Mouse (Mus musculus): ENCODE results near the gene Macrod1. TPM values are rescaled to one million over a fixed set of nuclear protein-coding genes. Genes with fewer than 3 reads are reported as not detected.
A peak's percentile ranks its signal among the peaks of the same experiment; 100 is the strongest.

Gene Macrod1
- total and polyA plus RNA-seq, 2 experiments from 2014 or later: 4.8 to 6.7 TPM

DNA sequence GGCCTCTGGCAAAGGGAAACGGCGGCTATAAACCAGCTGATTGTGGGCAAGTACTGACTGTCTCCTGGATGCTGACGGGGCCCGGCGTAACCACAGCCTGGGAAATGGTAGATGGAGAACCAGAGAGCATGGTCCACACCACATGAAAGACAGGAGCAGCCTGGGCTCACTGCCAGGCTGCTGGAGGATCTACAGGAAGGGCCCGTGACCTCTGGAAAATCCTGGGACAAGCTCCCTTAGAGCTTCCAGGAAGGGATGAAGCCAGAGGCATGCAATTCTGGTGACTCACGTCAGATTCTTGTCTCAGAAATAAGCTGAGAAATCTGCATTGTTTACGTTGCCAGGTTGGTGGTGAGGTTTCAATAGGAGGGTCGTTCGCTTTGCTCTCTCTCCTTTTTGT is 1.8 kb upstream of the Macrod1 start:
- peaks cover 5% of the 10 kb centered on the region; the same call in 1 of the 2 replicates for H3K4me1 ChIP-seq (ENCODE audit: insufficient read depth, low read length)
- ATAC-seq (no peak), DNase-seq (ENCODE audit: low spot score) (no peak)
- no peak overlapping the region for H3K4me2 ChIP-seq (ENCODE audit: low read depth, low read length)
- 64% methylated on average over 10 of the region's 10 CpGs for WGBS
- no peaks in the 10 kb centered on the region for H3K27me3 ChIP-seq (ENCODE audit: insufficient read depth, low read length)
- no peak overlapping the region for H3K9ac ChIP-seq (replicated peaks; ENCODE audit: low read length)
- no peak overlapping the region for H3K27ac ChIP-seq
- no peak for TF ChIP-seq CTCF (IDR thresholded peaks at IDR 0.05; ENCODE audit: low read depth)
- no peak overlapping the region for H3K4me3 ChIP-seq (ENCODE audit: low read length)
- no peaks in the 10 kb centered on the region for H3K9me3 ChIP-seq (ENCODE audit: low read length)
- H3K36me3 ChIP-seq (ENCODE audit: insufficient read depth, low read length): no peaks in the 10 kb centered on the region

DNA sequence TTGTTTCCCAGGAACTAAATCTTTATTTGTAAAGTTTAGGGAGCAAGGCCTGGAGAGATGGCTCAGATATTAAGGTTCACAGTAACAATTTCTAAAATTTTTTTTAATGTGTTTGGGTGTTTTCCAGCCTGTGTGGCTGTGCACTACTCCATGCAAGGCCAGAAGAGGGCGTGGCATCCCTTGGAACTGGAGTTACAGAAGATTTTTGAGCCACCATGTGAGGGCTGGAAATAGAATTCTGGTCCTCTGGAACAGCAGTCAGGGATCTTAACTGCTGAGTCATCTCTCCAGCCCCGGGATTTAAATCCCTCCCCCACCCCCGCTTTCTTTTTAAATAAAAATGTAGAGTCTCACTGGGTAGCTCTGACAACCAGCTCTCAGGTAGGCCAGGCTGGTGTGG is 1.4 kb upstream of the Macrod1 start:
- Histone ChIP-seq H3K27me3 (ENCODE audit: insufficient read depth, low read length) (no peaks in the 10 kb centered on the region), H3K9ac (replicated peaks; ENCODE audit: low read length) (no peak overlapping the region), H3K4me2 (ENCODE audit: low read depth, low read length) (no peak overlapping the region), H3K27ac (no peak overlapping the region), H3K9me3 (ENCODE audit: low read length) (no peaks in the 10 kb centered on the region), H3K4me3 (ENCODE audit: low read length) (no peak overlapping the region), H3K36me3 (ENCODE audit: insufficient read depth, low read length) (no peaks in the 10 kb centered on the region), H3K4me1 (ENCODE audit: insufficient read depth, low read length) (peaks cover 5% of the 10 kb centered on the region; the same call in 1 of the 2 replicates)
- ATAC-seq (no peak), DNase-seq (ENCODE audit: low spot score) (no peak)
- WGBS: 56% methylated on average over 3 of the region's 3 CpGs
- TF ChIP-seq CTCF (IDR thresholded peaks at IDR 0.05; ENCODE audit: low read depth): no peak

DNA sequence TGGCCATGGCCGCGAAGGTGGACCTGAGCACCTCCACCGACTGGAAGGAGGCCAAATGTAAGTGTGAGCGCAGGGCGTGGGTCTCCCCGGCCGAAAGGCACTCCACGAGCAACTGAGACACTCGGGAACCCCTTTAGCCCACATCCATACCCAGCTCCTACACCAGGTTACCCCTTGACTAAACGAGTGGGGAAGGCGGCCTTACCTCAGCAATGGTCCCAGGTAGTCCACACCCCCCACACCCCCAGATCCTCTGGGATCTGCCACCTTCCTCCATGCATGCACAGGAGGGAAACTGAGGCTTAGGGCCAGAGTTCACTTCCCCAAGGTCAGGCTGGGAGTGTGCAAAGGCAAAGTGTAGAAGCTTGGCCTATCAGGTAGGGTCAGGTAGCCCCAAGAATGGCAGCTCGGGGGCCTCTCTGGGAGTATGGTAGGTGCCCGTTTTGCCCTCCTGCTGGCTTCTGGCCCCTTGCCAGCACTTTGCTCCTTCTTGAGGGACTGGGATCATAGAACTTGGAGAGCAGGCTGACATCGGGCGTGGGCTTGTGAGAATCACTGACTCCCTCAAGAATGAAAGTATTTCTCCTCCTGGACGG is 614 bp downstream of the Macrod1 start:
- Histone ChIP-seq H3K4me3 (ENCODE audit: low read length) (peak overlapping the region; percentile 66), H3K9ac (replicated peaks; ENCODE audit: low read length) (peak overlapping the region; percentile 49), H3K27ac (no peak overlapping the region), H3K36me3 (ENCODE audit: insufficient read depth, low read length) (no peaks in the 10 kb centered on the region), H3K4me1 (ENCODE audit: insufficient read depth, low read length) (peaks cover 5% of the 10 kb centered on the region; the same call in 1 of the 2 replicates), H3K4me2 (ENCODE audit: low read depth, low read length) (peak overlapping the region; percentile 100), H3K9me3 (ENCODE audit: low read length) (no peaks in the 10 kb centered on the region), H3K27me3 (ENCODE audit: insufficient read depth, low read length) (no peaks in the 10 kb centered on the region)
- no peak for DNase-seq (ENCODE audit: low spot score)
- WGBS: 5% methylated on average over 16 of the region's 16 CpGs
- peak; percentile 27; the same call in 1 of the 2 replicates for ATAC-seq
- no peak for TF ChIP-seq CTCF (IDR thresholded peaks at IDR 0.05; ENCODE audit: low read depth)

DNA sequence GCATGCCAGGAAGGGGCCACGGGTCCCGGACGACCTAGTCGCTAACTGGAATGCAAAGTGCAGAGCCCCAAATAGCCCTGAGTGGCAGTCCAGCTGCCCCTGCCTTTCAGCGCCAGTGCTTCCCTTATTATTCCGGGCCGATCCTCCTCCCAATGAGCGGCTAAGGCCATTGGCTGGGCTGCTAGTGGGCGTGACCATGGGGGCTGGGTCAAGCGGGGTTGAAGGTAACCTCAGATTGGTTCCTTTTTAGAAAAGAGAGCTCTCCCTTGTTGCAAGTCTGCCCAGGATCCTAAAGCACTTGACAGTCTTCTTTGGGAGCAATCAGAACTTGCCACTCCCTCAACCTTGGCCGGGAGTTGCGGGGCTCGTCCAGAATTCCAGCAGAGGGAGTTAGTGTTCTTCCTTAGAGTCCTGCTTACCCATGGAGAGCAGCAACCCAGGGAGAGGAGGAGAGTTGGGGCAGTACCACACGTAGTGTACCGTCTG is 1.2 kb downstream of the Macrod1 start:
- under 1% methylated on average over 15 of the region's 15 CpGs for WGBS
- Histone ChIP-seq H3K9ac (replicated peaks; ENCODE audit: low read length) (0 out of 2 replicates have a peak overlapping the region, but pooled peaks have one; percentile 49), H3K27me3 (ENCODE audit: insufficient read depth, low read length) (no peaks in the 10 kb centered on the region), H3K4me2 (ENCODE audit: low read depth, low read length) (peak overlapping the region; percentile 100), H3K9me3 (ENCODE audit: low read length) (no peaks in the 10 kb centered on the region), H3K36me3 (ENCODE audit: insufficient read depth, low read length) (no peaks in the 10 kb centered on the region), H3K4me1 (ENCODE audit: insufficient read depth, low read length) (peaks cover 5% of the 10 kb centered on the region; the same call in 1 of the 2 replicates), H3K27ac (peak overlapping the region; percentile 41; the same call in 1 of the 2 replicates), H3K4me3 (ENCODE audit: low read length) (peak overlapping the region; percentile 66)
- peak; percentile 77 for DNase-seq (ENCODE audit: low spot score)
- ATAC-seq: peak; percentile 79
- peak; percentile 65 for TF ChIP-seq CTCF (IDR thresholded peaks at IDR 0.05; ENCODE audit: low read depth)

DNA sequence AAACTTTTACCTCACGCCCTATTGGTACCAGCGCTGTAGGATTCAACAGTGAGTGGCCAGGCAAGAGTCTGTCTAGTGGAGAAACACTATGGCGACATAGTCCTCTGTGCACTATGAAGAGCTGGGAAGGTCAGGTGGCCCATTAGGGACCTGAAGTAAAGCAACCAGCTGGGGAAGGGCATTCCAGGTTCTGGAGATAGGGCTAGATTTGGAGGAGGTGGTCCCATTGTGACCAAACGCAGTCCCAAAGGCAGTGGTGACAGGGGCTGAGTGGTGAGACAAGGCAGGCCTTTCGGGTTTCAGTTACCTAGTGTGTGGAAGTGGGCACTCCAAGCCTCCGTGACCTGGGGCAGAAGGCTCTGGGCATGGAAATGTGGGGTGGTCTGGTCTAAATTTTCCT is 1.9 kb downstream of the Macrod1 start:
- Histone ChIP-seq H3K4me3 (ENCODE audit: low read length) (no peak overlapping the region), H3K27ac (no peak overlapping the region), H3K36me3 (ENCODE audit: insufficient read depth, low read length) (no peaks in the 10 kb centered on the region), H3K4me1 (ENCODE audit: insufficient read depth, low read length) (peaks cover 5% of the 10 kb centered on the region; the same call in 1 of the 2 replicates), H3K9ac (replicated peaks; ENCODE audit: low read length) (no peak overlapping the region), H3K27me3 (ENCODE audit: insufficient read depth, low read length) (no peaks in the 10 kb centered on the region), H3K9me3 (ENCODE audit: low read length) (no peaks in the 10 kb centered on the region), H3K4me2 (ENCODE audit: low read depth, low read length) (no peak overlapping the region; the same call in 1 of the 2 replicates)
- ATAC-seq: no peak
- WGBS: 72% methylated on average over 6 of the region's 6 CpGs
- no peak for DNase-seq (ENCODE audit: low spot score)
- TF ChIP-seq CTCF (IDR thresholded peaks at IDR 0.05; ENCODE audit: low read depth): no peak

DNA sequence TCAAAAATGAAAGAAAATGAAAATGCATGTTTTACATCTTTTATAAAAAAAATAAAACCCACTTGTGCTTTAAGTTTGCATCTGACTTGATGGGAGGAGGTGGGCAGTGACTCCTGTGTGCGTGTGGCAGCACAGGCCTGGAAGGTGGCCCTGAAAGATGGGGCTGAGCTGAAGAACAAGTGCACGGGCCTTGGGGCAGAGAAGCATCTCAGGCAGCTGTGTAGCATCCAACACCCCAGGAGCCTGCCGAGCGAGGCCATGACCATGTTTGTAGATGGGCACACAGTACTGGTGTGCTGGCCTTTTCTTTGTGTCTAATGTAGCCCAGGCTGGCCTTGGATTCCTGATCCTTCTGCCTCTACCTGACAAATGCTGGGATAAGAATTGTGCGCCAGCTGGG is 5.5 kb downstream of the Macrod1 start:
- Histone ChIP-seq H3K4me2 (ENCODE audit: low read depth, low read length) (no peak overlapping the region), H3K4me3 (ENCODE audit: low read length) (no peak overlapping the region), H3K9me3 (ENCODE audit: low read length) (no peaks in the 10 kb centered on the region), H3K27me3 (ENCODE audit: insufficient read depth, low read length) (no peaks in the 10 kb centered on the region), H3K36me3 (ENCODE audit: insufficient read depth, low read length) (no peaks in the 10 kb centered on the region), H3K9ac (replicated peaks; ENCODE audit: low read length) (no peak overlapping the region), H3K4me1 (ENCODE audit: insufficient read depth, low read length) (peaks cover 13% of the 10 kb centered on the region), H3K27ac (no peak overlapping the region)
- no peak for TF ChIP-seq CTCF (IDR thresholded peaks at IDR 0.05; ENCODE audit: low read depth)
- DNase-seq (ENCODE audit: low spot score): no peak
- no peak for ATAC-seq
- 82% methylated on average over 5 of the region's 5 CpGs for WGBS

DNA sequence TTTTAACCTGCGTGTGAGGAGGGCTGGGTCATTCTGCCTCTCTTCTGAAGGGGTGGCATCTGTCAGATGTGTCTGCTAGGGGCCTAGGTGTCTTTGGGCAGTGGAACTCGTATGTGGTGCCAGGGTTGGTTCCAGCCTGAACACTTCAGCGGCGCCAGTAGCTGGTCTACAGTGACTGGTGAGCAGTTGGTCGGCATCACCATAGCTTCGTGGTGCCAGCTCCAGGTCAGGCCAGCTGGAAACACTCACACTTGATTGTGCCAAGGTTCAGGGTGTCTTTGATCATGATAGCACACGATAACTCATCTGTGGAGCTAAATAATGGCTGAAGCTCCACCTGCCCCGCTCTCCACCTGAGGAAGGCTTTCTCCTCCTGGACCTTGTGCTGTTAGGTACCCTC is 6.3 kb downstream of the Macrod1 start:
- Histone ChIP-seq H3K4me3 (ENCODE audit: low read length) (no peak overlapping the region), H3K36me3 (ENCODE audit: insufficient read depth, low read length) (no peaks in the 10 kb centered on the region), H3K27me3 (ENCODE audit: insufficient read depth, low read length) (no peaks in the 10 kb centered on the region), H3K9me3 (ENCODE audit: low read length) (no peaks in the 10 kb centered on the region), H3K4me1 (ENCODE audit: insufficient read depth, low read length) (peaks cover 10% of the 10 kb centered on the region), H3K4me2 (ENCODE audit: low read depth, low read length) (no peak overlapping the region), H3K27ac (no peak overlapping the region), H3K9ac (replicated peaks; ENCODE audit: low read length) (no peak overlapping the region)
- no peak for TF ChIP-seq CTCF (IDR thresholded peaks at IDR 0.05; ENCODE audit: low read depth)
- no peak for DNase-seq (ENCODE audit: low spot score)
- no peak for ATAC-seq
- WGBS: 78% methylated on average over 8 of the region's 8 CpGs
